Mouse (Mus musculus): ENCODE measurements at regions not wholly inside any gene's neighbourhood (a gene's known extent, or its start where the extent isn't known, plus 50 kb on each side); places are given as distances from the start of the nearest gene placed in this dataset.
A peak's percentile ranks its signal among the peaks of the same experiment; 100 is the strongest.

DNA sequence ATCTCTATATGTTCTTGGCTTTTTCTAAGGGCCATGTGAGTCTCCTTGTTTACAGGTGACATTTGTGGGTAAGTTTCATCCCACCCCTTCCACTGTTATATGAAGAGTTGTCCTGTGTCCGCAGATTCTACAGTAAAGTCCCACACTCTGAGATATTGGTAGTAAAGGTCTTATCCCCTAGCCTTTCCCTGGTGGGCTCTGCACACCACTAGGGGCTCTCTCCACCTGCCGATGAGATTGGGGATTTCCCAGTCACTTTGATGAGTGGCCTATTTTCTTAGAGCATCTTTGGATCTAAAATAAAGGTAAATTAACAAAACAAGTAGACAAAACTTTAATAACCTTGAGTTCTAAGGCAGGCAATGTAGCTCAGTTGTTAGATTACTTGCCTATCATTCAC, 86.4 kb downstream of the Nkx2-1 start:
- Histone ChIP-seq H3K4me1 (ENCODE audit: control insufficient read depth, insufficient read depth, low read length) (no peaks in the 10 kb centered on the region), H3K27me3 (replicated peaks; ENCODE audit: control insufficient read depth, insufficient read depth, low read length) (no peaks in the 10 kb centered on the region), H3K4me3 (ENCODE audit: insufficient read depth, low read depth, low read length) (no peak overlapping the region), H3K36me3 (ENCODE audit: control insufficient read depth, insufficient read depth, low read length) (no peaks in the 10 kb centered on the region), H3K27ac (ENCODE audit: insufficient read depth, low read depth, low read length) (no peak overlapping the region)
- WGBS, result 86% methylated on average over 2 of the region's 2 CpGs
- DNase-seq, result no peak
- TF ChIP-seq POLR2A (IDR thresholded peaks at IDR 0.05; ENCODE audit: low read depth, low read length), result no peak
- TF ChIP-seq CTCF (conservative IDR thresholded peaks at IDR 0.05; ENCODE audit: insufficient read depth, insufficient read length, low read depth, low read length), result no peak

DNA sequence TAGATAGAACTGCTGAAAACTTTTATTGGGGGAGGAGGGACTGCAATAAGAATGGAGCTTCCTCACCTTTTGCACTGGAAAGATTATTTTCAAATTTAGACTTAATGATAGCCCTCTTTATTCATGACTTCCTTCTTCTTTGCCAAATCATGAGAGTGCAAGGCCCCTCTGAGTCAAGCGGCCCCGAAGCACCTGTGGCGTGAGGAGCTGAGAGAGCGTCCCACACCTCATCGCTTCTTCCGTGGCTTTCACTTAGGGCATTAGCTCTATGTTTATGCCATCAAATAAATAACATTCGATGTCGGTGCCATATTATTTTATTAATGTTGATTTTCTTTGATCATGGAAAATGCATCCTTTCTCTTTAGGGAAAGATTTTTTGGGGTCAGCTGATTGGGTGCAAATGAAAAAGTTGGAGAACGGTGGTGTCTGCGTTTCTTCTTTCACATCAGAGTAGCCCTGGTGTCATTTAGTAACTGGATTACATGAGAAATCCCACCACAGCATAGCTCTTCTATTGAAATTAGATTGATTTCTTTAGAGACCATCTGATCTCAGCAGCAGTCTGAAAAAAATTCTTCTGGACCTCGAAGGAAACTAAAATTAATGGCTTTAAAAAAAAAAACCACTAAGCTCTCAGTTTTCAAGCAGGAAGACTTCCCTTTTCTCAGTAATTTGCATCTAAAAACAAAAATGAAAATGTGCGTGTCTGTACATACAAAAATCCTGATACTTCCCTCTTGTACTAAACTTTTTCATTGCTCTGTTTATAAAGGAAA, 87.7 kb downstream of the Nkx2-1 start:
- no peak overlapping the region for H3K27ac ChIP-seq (ENCODE audit: insufficient read depth, low read depth, low read length)
- no peaks in the 10 kb centered on the region for H3K4me1 ChIP-seq (ENCODE audit: control insufficient read depth, insufficient read depth, low read length)
- DNase-seq, result no peak
- H3K36me3 ChIP-seq (ENCODE audit: control insufficient read depth, insufficient read depth, low read length), result no peaks in the 10 kb centered on the region
- H3K27me3 ChIP-seq (replicated peaks; ENCODE audit: control insufficient read depth, insufficient read depth, low read length), result no peaks in the 10 kb centered on the region
- no peak for TF ChIP-seq CTCF (conservative IDR thresholded peaks at IDR 0.05; ENCODE audit: insufficient read depth, insufficient read length, low read depth, low read length)
- no peak overlapping the region for H3K4me3 ChIP-seq (ENCODE audit: insufficient read depth, low read depth, low read length)
- 74% methylated on average over 12 of the region's 12 CpGs for WGBS

DNA sequence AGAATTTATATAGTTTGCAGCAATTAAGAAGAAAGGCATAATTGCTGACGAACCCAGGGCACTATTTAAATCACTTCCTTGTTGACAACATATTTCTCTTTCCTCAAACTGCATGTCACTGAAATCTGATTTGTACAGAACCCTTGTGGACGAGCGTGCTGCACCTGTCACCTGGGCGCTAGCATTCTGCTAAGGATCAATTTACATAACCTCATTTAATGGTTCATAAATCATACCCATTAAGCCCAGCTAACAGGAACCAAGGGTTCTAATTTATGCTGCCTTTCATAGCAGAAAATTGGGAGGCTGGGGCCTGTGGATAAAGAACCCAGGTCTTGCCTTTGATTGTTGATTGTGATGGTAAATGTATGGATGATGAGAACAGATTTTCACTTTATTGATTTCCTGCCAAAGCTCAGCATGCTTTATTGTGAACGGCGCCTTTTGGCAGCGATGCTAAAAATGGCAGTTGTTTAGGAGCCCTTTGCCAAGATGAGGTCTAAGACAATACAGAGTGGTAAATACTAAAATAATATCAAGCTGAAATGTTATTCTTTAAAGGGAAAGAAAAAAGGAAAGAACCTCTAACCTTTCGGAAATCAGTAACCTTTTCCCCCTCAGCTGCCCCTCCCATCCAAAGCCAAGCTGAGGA, 95.4 kb downstream of the Nkx2-1 start:
- no peaks in the 10 kb centered on the region for H3K27me3 ChIP-seq (replicated peaks; ENCODE audit: control insufficient read depth, insufficient read depth, low read length)
- no peak for DNase-seq
- no peaks in the 10 kb centered on the region for H3K4me1 ChIP-seq (ENCODE audit: control insufficient read depth, insufficient read depth, low read length)
- TF ChIP-seq POLR2A (IDR thresholded peaks at IDR 0.05; ENCODE audit: low read depth, low read length), result no peak
- TF ChIP-seq CTCF (conservative IDR thresholded peaks at IDR 0.05; ENCODE audit: insufficient read depth, insufficient read length, low read depth, low read length), result no peak
- no peaks in the 10 kb centered on the region for H3K36me3 ChIP-seq (ENCODE audit: control insufficient read depth, insufficient read depth, low read length)
- H3K4me3 ChIP-seq (ENCODE audit: insufficient read depth, low read depth, low read length), result no peak overlapping the region
- WGBS, result 48% methylated on average over 8 of the region's 8 CpGs
- H3K27ac ChIP-seq (ENCODE audit: insufficient read depth, low read depth, low read length), result no peak overlapping the region

DNA sequence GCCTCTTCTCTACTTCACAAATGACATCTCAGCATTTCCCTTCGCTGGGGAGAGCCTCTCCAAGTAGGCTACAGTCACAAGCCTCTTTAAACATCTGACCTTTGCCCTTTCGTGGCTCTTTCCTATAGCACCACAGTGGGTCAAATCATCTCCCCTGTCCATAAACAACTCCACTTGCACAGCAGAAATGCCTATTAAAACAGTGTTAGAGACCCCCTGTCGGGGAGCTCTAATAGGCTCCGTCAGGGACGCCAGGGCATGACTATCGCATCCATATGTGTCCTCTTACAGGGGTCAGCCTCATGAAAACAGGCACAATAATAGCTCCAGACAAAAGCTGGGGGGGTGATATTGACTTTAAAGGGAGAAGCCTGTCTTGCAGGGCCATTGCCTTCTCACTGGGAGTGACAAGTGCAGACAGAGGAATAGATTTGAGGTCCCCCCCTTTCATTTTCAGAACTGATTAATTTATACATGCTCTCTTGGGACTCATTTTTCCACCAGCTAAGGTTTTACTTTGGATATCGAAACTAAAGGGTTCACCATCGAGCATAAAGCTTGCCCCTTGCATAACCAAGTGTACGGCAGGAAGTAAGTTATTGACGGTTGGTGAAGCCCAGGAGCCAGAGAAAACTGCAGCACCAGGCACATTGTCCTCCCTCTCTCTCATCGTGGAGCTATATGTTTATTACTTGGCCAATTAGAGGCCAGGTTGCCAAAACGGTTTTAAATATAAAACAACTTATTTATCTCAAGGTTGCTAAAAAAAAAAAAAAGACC, 94.6 kb upstream of the Mbip start:
- no peaks in the 10 kb centered on the region for H3K4me1 ChIP-seq (ENCODE audit: control insufficient read depth, insufficient read depth, low read length)
- TF ChIP-seq CTCF (conservative IDR thresholded peaks at IDR 0.05; ENCODE audit: insufficient read depth, insufficient read length, low read depth, low read length), result no peak
- TF ChIP-seq POLR2A (IDR thresholded peaks at IDR 0.05; ENCODE audit: low read depth, low read length), result no peak

DNA sequence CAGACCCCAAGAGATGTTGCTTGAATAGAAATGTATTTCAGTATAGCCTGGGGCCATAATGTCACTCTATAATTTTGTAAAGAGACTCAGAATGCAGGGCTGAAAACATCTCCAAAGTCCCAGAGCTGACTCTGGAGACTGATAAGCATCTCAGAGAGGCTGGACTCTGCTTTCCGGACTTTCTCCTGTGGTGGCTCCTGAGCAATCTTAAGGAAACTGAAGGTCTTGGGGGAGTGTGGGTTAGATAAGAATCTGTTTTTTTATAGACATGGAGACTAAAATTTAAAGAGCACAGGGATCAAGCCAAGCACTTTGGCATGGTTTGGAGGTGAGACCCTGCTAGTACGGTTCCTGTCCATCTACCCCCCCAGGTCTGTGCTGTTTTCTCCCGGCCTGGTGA, 92.7 kb upstream of the Mbip start:
- no peaks in the 10 kb centered on the region for H3K27me3 ChIP-seq (replicated peaks; ENCODE audit: control insufficient read depth, insufficient read depth, low read length)
- 64% methylated on average over 3 of the region's 3 CpGs for WGBS
- no peak overlapping the region for H3K27ac ChIP-seq (ENCODE audit: insufficient read depth, low read depth, low read length)
- no peaks in the 10 kb centered on the region for H3K36me3 ChIP-seq (ENCODE audit: control insufficient read depth, insufficient read depth, low read length)
- TF ChIP-seq CTCF (conservative IDR thresholded peaks at IDR 0.05; ENCODE audit: insufficient read depth, insufficient read length, low read depth, low read length), result no peak
- DNase-seq, result no peak
- no peak overlapping the region for H3K4me3 ChIP-seq (ENCODE audit: insufficient read depth, low read depth, low read length)
- H3K4me1 ChIP-seq (ENCODE audit: control insufficient read depth, insufficient read depth, low read length), result no peaks in the 10 kb centered on the region

More for the DNA sequence above, 94.6 kb upstream of the Mbip start:
- no peaks in the 10 kb centered on the region for H3K36me3 ChIP-seq (ENCODE audit: control insufficient read depth, insufficient read depth, low read length)
- no peak overlapping the region for H3K4me3 ChIP-seq (ENCODE audit: insufficient read depth, low read depth, low read length)
- no peak for DNase-seq
- no peaks in the 10 kb centered on the region for H3K27me3 ChIP-seq (replicated peaks; ENCODE audit: control insufficient read depth, insufficient read depth, low read length)
- H3K27ac ChIP-seq (ENCODE audit: insufficient read depth, low read depth, low read length), result no peak overlapping the region
- WGBS, result 48% methylated on average over 12 of the region's 12 CpGs

DNA sequence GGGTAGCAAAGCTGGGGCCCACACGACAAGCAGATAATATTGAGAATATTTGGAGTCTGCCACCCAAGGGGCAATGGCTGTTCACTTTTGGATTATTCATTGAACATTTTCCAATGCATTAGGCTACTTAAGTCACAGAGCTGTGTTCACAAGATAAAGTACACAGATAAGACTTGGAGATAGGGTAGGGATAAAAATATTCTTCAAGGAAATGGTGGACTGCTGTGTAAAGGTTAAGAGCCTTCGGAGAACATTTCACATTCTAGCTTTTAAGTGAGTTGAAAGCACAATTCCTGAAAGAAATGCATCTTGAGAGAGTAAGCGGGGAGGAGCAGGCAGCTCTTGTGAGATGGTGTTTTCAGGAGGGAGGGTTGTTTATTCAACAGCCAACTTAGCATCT, 92.3 kb upstream of the Mbip start:
- H3K4me1 ChIP-seq (ENCODE audit: control insufficient read depth, insufficient read depth, low read length), result no peaks in the 10 kb centered on the region
- H3K27me3 ChIP-seq (replicated peaks; ENCODE audit: control insufficient read depth, insufficient read depth, low read length), result no peaks in the 10 kb centered on the region
- TF ChIP-seq CTCF (conservative IDR thresholded peaks at IDR 0.05; ENCODE audit: insufficient read depth, insufficient read length, low read depth, low read length) (no peak), POLR2A (IDR thresholded peaks at IDR 0.05; ENCODE audit: low read depth, low read length) (no peak)
- WGBS, result 82% methylated on average over 3 of the region's 3 CpGs
- H3K4me3 ChIP-seq (ENCODE audit: insufficient read depth, low read depth, low read length), result no peak overlapping the region
- no peak overlapping the region for H3K27ac ChIP-seq (ENCODE audit: insufficient read depth, low read depth, low read length)
- H3K36me3 ChIP-seq (ENCODE audit: control insufficient read depth, insufficient read depth, low read length), result no peaks in the 10 kb centered on the region
- DNase-seq, result no peak

DNA sequence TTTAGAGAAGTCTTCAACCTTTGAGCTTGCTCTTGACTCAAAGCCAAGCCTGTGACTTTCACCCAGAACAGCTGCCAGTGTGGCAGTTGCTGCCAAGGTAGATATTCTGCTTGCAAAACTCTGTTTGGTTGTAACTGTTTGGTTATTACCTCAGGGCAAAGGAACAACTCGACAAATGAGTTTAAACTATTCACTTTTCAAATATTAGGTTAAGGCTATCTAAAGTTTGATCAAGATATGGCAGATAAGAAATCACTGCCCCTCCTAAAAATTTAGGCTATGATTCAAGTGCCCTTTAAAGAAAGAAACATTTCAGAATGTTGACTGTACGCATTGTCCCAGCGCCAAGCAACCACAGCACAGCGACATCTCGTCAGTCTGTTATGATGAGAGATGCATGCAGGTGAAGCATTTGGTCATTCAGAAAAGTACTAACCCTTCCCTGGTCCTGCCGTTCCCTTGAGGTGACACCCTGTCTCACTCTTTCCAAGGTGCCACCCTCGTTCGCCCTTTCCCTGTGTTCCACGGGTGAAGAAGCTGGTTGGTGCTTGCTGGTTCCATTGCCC, 81.1 kb upstream of the Mbip start:
- Histone ChIP-seq H3K4me3 (ENCODE audit: insufficient read depth, low read depth, low read length) (no peak overlapping the region), H3K4me1 (ENCODE audit: control insufficient read depth, insufficient read depth, low read length) (no peaks in the 10 kb centered on the region), H3K27me3 (replicated peaks; ENCODE audit: control insufficient read depth, insufficient read depth, low read length) (no peaks in the 10 kb centered on the region), H3K27ac (ENCODE audit: insufficient read depth, low read depth, low read length) (no peak overlapping the region), H3K36me3 (ENCODE audit: control insufficient read depth, insufficient read depth, low read length) (no peaks in the 10 kb centered on the region)
- TF ChIP-seq CTCF (conservative IDR thresholded peaks at IDR 0.05; ENCODE audit: insufficient read depth, insufficient read length, low read depth, low read length), result no peak
- no peak for TF ChIP-seq POLR2A (IDR thresholded peaks at IDR 0.05; ENCODE audit: low read depth, low read length)
- 74% methylated on average over 9 of the region's 9 CpGs for WGBS
- peak; percentile 59 for DNase-seq

All from kidney, adult 2 months (tissue).